ENCODE assay signal across 18 mouse cellular contexts in the genomic region with DNA sequence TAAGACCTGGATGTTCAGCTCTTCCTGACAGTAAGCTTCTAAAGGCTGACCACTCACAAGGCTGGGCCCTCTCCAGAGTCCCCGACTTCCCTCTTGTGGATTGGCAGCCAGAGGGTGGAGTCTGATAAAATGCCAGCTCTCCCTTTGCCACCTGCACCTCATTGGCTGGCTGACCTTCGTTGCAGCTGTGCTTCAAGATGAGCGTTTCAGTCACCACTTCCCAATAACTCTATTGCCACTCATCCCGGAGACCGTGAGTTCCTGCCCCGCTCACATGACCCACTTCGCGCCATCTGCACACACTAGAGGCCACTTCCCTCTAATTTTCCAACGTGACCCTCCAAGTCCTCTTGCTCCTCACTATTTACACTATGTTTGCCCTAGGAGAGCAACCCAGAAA. TPM values are rescaled to one million over a fixed set of nuclear protein-coding genes. Genes with fewer than 3 reads are reported as not detected.
A peak's percentile ranks its signal among the peaks of the same experiment; 100 is the strongest.
DNase-seq lines count a peak whose midpoint lies in the region; ATAC-seq lines count a peak whose summit lies in the region.
"Had no signal": no experiment of that assay in that cellular context is flagged by ENCODE, and none has a peak within 500 bp of the region (broad histone marks: within the 10 kb centered on the region; RNA-seq: fewer than 3 reads in every experiment).

No protein-coding gene starts in this region.

- ATAC-seq in granulocyte monocyte progenitor cell, adult 5-6 weeks (replicated peaks; ENCODE audit: poor library complexity, severe bottlenecking): peak; percentile 53; the same call in 1 of the 2 replicates
- ATAC-seq in hindbrain, embryonic 11.5 days (ENCODE audit: low FRiP score): no peak
- ATAC-seq: forebrain, embryonic 16.5 days had no signal

- 86% methylated on average over 9 of the region's 9 CpGs for whole genome bisulfite sequencing in hindbrain, embryonic 11.5 days

- DNase-seq in adrenal gland, postnatal 14 days: peak; percentile 2
- DNase-seq in adrenal gland, postnatal 36 days: no peak
- peak; percentile 32 for DNase-seq in lung, postnatal 10 days
- DNase-seq in lung, postnatal 4 days: peak; percentile 23 to 70
- no peak for DNase-seq in spleen, postnatal 14 days (ENCODE audit: low spot score in 2 of 2)
- no peak for DNase-seq in urinary bladder, postnatal 10 days (ENCODE audit: low spot score)
- no peak for DNase-seq in hindbrain, embryonic 11.5 days (ENCODE audit: low spot score)
- DNase-seq: adrenal gland, postnatal 10 days; cerebellum, adult 9-10 months; cerebellum, postnatal 25 days; gastrocnemius, postnatal 14 days had no signal

- H3K9me3 ChIP-seq in hindbrain, embryonic 11.5 days (ENCODE audit: control insufficient read depth, low read length): no peaks in the 10 kb centered on the region
- H3K9me3 ChIP-seq: embryonic facial prominence, embryonic 13.5 days; heart, embryonic 10.5 days; hindbrain, embryonic 10.5 days; hindbrain, embryonic 15.5 days had no signal

- H3K36me3 ChIP-seq in hindbrain, embryonic 11.5 days (ENCODE audit: control insufficient read depth, insufficient read depth, low read length): no peaks in the 10 kb centered on the region
- H3K36me3 ChIP-seq: embryonic facial prominence, embryonic 13.5 days; forebrain, embryonic 12.5 days; heart, embryonic 10.5 days; hindbrain, embryonic 10.5 days; hindbrain, embryonic 15.5 days had no signal

- no peaks in the 10 kb centered on the region for H3K27me3 ChIP-seq in hindbrain, embryonic 11.5 days (ENCODE audit: control insufficient read depth, insufficient read depth, low read length)
- H3K27me3 ChIP-seq: embryonic facial prominence, embryonic 13.5 days; hindbrain, embryonic 15.5 days had no signal

- no peak overlapping the region for H3K4me3 ChIP-seq in hindbrain, embryonic 11.5 days (ENCODE audit: low read depth, low read length)
- H3K4me3 ChIP-seq: embryonic facial prominence, embryonic 13.5 days; forebrain, embryonic 12.5 days; heart, embryonic 10.5 days; hindbrain, embryonic 10.5 days; hindbrain, embryonic 15.5 days had no signal

- no peak overlapping the region for H3K9ac ChIP-seq in hindbrain, embryonic 11.5 days (ENCODE audit: low read depth, low read length)
- H3K9ac ChIP-seq: embryonic facial prominence, embryonic 13.5 days; forebrain, embryonic 12.5 days; hindbrain, embryonic 15.5 days had no signal

- no peak overlapping the region for H3K27ac ChIP-seq in hindbrain, embryonic 11.5 days (ENCODE audit: low read depth, low read length)
- H3K27ac ChIP-seq: embryonic facial prominence, embryonic 13.5 days; forebrain, embryonic 12.5 days; heart, embryonic 10.5 days; hindbrain, embryonic 10.5 days; hindbrain, embryonic 15.5 days had no signal

- H3K4me2 ChIP-seq in hindbrain, embryonic 11.5 days (replicated peaks; ENCODE audit: low read depth, low read length): no peak overlapping the region
- H3K4me2 ChIP-seq: embryonic facial prominence, embryonic 13.5 days; forebrain, embryonic 12.5 days; hindbrain, embryonic 15.5 days had no signal

- H3K4me1 ChIP-seq in hindbrain, embryonic 11.5 days (replicated peaks; ENCODE audit: control insufficient read depth, insufficient read depth, low read length): no peaks in the 10 kb centered on the region
- H3K4me1 ChIP-seq: forebrain, embryonic 12.5 days; hindbrain, embryonic 10.5 days had no signal

RNA-seq across cellular contexts. Expression of a gene that starts 38.8 kb away (rescaled TPM):
- total RNA-seq in adrenal gland, postnatal 14 days (2021): 18.5 and 19.8 TPM in 2 replicates
- 10 to 100 TPM; 32.8 to 33.3 TPM for total RNA-seq in adrenal gland, postnatal 36 days (2021)
- 6.2 and 12.1 TPM in 2 replicates for total RNA-seq in granulocyte monocyte progenitor cell, adult 5-6 weeks (2014; fragmentation: Nextera tagmentation)
- total RNA-seq in granulocyte monocyte progenitor cell, adult 5-6 weeks (2017): 2.3 and 3.1 TPM in 2 replicates
- polyA plus RNA-seq in hindbrain, embryonic 11.5 days (2014; fragmentation: Nextera tagmentation; extraction: Ambion mirVana): 0.67 and 0.88 TPM in 2 replicates

Comparison
In these comparisons a context has a peak if more than half of its experiments do, and no peak if none do; other contexts are left out.
1. DNase-seq: peak in adrenal gland, postnatal 14 days (single experiment), lung, postnatal 10 days (single experiment) and lung, postnatal 4 days (2 of 2); none in adrenal gland, postnatal 36 days (0 of 2), spleen, postnatal 14 days (0 of 2), urinary bladder, postnatal 10 days (single experiment) and hindbrain, embryonic 11.5 days (single experiment).